Mouse (Mus musculus): ENCODE measurements at regions not wholly inside any gene's neighbourhood (a gene's known extent, or its start where the extent isn't known, plus 50 kb on each side); places are given as distances from the start of the nearest gene placed in this dataset.

DNA sequence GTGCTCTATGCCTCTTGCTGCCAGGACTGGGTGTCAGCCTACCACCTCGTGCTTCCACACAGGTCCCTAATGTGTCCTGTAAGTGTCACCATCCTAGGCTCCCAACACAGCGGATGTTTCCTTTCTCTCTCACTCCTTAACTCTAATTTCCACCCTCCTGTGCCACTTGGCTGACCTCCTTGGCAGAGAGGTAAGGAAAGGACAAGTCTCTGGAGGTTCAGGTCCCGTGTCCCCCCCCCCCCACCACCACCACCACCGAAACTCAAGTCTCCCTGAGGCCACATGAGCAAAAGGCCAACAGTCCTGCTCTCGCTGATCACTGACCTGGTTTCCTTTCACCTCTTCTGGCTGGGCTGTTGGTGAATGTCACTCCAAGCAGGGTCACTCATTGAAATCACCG, 189.0 kb downstream of the Zfp36l1 start:
- intact Hi-C loops (cut with DNase I): no loop called here
- DNase-seq: no peak

GRCm38 (mm10) chr12:79921786-79922185, 191.0 kb downstream of the Zfp36l1 start:
- DNase-seq: no peak
- intact Hi-C loops (cut with DNase I): no loop called here

GRCm38 (mm10) chr12:79918983-79919382, 193.8 kb downstream of the Zfp36l1 start:
- DNase-seq: no peak
- intact Hi-C loops (cut with DNase I): no loop called here

DNA sequence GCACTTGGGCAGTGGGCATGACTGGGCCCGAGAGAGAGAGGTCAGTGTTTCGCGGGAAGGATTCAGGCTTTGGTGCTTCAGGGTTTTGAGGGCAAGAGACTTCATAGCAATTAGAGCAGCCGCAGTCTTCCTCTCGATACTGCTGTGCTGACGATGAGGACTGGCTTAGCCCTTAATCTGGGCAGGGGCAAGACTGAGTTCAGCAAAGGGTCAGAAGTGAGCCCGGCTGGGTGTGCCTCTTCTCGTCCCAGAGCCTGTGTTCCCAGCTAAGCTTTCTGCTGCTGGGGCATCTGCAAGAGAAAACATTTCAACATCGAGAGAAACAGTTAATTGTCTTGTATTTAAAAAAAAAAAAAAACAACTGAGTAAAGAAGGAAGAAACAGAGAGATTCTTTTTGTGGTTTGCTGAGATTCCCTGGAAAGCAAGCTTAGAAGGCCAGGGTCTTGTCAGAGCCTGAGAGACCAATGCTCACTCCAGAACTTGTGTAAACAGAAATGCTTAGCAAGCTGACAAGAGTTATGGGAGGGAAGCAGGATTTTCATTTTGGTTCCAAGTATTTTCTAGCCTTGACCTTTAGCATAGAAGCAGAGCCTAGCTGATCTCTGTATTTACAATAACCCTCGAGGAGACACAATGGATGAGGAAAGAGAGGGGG, 195.1 kb downstream of the Zfp36l1 start:
- no peak for DNase-seq
- intact Hi-C loops (cut with DNase I): no loop called here

- DNase-seq: no peak
- intact Hi-C loops (cut with DNase I): no loop called here
These were observed 195.7 kb downstream of the Zfp36l1 start for GRCm38 (mm10) chr12:79916896-79917633.

DNA sequence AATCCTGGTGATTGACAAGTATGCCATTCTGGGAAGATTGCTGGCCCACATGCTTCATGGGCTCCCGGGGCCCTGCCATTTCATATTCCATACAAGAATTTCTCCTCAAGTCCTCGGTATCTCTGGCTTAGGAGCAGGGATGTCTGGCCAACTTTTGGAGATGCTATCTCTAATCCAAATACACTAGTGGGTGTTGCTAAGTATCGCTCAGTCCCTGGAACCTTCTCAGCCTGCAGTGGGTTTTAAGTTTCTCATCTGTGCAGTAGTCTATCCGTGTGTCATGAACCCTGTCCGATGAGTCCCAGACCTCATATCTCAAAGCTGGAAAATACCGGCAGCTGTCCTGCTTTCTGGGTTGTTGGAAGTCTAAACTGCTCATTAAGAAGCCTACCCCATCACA, 198.9 kb downstream of the Zfp36l1 start:
- intact Hi-C loops (cut with DNase I): no loop called here
- DNase-seq: no peak

- DNase-seq: no peak
- intact Hi-C loops (cut with DNase I): no loop called here
These were observed 200.3 kb downstream of the Zfp36l1 start for GRCm38 (mm10) chr12:79912281-79913063.

DNA sequence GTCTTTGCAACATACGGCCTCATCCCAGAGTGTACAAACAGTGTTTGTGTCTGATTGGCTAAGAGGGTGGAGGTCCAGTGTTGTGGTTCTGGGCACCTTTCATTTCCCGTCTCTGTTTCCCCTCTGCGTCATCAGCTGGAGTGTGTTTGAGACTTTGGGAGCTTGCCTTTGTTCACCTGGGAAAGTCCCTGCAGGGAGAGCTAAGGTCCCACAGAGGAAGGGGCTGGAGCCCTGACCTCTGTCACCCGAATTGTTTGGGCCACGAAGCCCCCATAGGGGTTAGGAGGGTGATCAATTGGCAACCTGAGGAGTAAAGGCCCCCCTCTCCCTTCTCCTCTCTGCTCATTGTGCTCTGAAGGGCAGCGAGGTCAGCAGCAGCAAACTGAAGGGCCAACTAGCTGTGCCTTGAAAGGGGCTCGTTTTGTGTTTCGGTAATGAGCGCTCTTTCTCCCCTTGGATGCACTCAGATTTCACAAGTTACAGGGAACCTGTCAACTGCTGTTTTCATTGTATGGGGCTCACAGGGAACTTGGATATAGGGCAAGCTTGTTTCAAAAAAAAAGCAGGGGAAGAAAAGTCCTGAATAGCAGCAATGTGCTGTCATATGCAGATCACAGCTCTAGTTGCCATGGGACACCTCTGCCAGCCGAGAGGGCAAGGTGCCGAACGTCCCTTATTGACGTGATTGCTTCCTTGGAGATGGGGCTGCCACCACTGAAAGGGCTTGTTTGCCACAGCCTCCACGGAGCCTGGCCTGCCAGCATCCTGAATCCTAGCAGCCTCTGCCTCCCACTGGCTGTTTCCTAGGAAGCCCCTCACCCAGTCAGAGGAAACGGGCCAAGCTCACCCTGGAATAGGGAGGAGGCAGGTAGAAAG, 201.7 kb downstream of the Zfp36l1 start:
- no peak for DNase-seq
- intact Hi-C loops (cut with DNase I): no loop called here

DNA sequence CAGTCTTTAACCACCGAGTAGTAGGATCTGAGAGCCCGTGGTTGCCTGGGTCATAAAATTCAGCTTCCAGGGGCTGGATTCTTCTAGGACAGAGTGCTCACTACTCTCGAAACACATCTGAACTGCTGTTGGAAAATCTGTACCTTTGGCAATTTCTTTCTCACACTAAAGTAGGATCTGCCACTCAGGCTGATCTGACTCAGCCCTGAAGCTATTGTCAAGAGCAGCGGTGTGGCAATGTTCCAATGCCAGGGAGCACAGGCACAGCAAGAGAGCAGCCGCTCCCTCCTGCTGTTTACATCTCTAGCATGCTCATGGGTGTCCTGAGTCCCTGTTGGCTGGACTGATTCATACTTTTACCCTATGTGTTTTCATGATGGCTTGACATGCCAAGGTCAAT, 205.2 kb downstream of the Zfp36l1 start:
- intact Hi-C loops (cut with DNase I): no loop called here
- no peak for DNase-seq

- intact Hi-C loops (cut with DNase I): no loop called here
- DNase-seq: no peak
These were observed 206.0 kb downstream of the Zfp36l1 start for GRCm38 (mm10) chr12:79906738-79907365.

GRCm38 (mm10) chr12:79905828-79906737, 206.7 kb downstream of the Zfp36l1 start:
- DNase-seq: peak; percentile 55 to 62
- intact Hi-C loops (cut with DNase I): no loop called here

GRCm38 (mm10) chr12:79904913-79905549, 207.8 kb downstream of the Zfp36l1 start:
- DNase-seq: peak in 1 of 2 experiments; percentile 25
- intact Hi-C loops (cut with DNase I): no loop called here

GRCm38 (mm10) chr12:79902761-79903160, 210.1 kb downstream of the Zfp36l1 start:
- intact Hi-C loops (cut with DNase I): no loop called here

GRCm38 (mm10) chr12:79902163-79902562, 210.7 kb downstream of the Zfp36l1 start:
- DNase-seq: no peak
- intact Hi-C loops (cut with DNase I): no loop called here

More at GRCm38 (mm10) chr12:79902761-79903160, 210.1 kb downstream of the Zfp36l1 start:
- no peak for DNase-seq

DNA sequence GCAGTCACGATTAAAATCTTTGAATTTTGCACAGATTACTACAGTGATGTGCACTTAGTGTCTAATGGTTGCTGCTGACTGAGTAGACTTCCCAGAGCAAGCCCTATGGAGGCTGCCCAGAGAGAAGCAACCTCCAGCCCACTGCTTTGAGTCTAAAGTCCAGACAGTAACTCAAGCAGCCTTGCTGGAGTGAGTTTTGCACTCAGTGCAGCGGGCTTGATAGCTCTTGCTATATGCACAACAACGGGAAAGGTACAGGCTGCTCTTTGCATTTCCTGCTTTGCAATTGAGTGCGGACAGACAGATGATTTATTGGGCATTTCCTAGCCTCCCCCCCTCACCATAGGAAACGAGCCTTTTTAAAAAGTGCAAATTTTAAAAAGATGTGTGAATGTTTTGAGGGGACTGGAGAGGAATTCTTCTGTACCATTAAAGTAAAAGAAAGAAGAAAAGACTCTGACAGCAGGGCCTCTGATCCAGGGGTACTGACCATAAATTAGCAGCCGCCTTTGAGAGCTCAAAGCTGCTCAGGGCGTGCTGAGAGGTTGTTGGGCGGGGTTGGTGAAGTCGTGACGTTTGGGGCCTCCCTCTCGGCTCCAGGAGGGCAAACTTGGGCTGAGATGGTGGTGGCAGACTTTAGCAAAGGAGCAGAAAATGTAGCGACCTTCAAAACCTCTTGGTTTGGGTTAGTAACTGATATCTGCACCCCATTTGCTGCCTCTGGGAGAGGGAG, 214.4 kb downstream of the Zfp36l1 start:
- no peak for DNase-seq
- intact Hi-C loops (cut with DNase I): no loop called here

- intact Hi-C loops (cut with DNase I): no loop called here
- DNase-seq: peak; percentile 36 to 64
These were observed 216.8 kb downstream of the Zfp36l1 start for GRCm38 (mm10) chr12:79895975-79896374.

- intact Hi-C loops (cut with DNase I): no loop called here
- peak in 1 of 2 experiments; percentile 1 for DNase-seq
These were observed 217.5 kb downstream of the Zfp36l1 start for GRCm38 (mm10) chr12:79895324-79895723.

DNA sequence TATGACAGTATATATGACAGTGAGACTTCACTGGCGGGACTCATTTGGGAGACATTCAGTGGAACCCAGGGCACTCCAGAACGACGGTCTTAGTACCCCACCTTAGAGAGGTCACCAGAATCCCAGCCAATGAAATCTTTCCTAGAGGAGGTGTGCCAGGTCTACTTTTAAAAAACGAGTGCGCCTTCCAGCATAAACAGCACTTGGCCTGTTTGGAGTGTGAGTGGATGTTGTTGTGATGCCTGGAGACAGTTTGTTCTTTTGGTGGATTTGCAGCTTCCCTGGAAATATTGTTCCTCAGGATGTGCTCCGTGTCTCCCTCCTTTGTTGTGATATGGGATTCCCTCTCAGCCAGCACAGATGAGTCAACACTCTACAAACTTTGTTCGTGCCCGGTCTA, 219.9 kb downstream of the Zfp36l1 start:
- intact Hi-C loops (cut with DNase I): no loop called here
- DNase-seq: no peak
